Mouse (Mus musculus) MEL (cell line): Measurements from ENCODE around the gene Akap13. TPM values are rescaled to one million over a fixed set of nuclear protein-coding genes. Genes with fewer than 3 reads are reported as not detected.

Source experiments
- DNase-seq: peaks from one replicate; pipeline ENCODE4 v3.0.0; 2011; ENCODE audit warnings: low read depth, low spot score
- H3K27ac ChIP-seq: 2 replicates; pipeline ENCODE4 v1.5.1; 2012; ENCODE audit warnings: low read depth, mild to moderate bottlenecking, control low read depth, low read length, moderate library complexity; ENCODE audit not compliant: control insufficient read depth
- H3K27me3 ChIP-seq, 2 experiments: fragments of 150-350 bp in 1 of 2; sonication (generic) in 1 of 2; 2 replicates each; pipeline ENCODE4 v1.6.1; 2012; ENCODE audit warnings: low read length in 2 of 2, mild to moderate bottlenecking in 2 of 2, improper control_type of control experiment in 1 of 2, moderate library complexity in 1 of 2; ENCODE audit not compliant: insufficient read depth in 2 of 2, control insufficient read depth in 1 of 2
- H3K36me3 ChIP-seq, 2 experiments: 2 replicates each; pipeline ENCODE4 v1.6.1; 2012 to 2014; ENCODE audit warnings: low read length in 2 of 2, improper control_type of control experiment in 1 of 2, inconsistent platforms in 1 of 2, mild to moderate bottlenecking in 1 of 2; ENCODE audit not compliant: insufficient read depth in 2 of 2, control insufficient read depth in 1 of 2
- H3K4me1 ChIP-seq, 2 experiments: fragments of 150-350 bp in 1 of 2; sonication (generic) in 1 of 2; 2 replicates each; pipeline ENCODE4 v1.6.1; 2012; ENCODE audit warnings: low read length in 2 of 2, improper control_type of control experiment in 1 of 2, mild to moderate bottlenecking in 1 of 2; ENCODE audit not compliant: insufficient read depth in 2 of 2, control insufficient read depth in 1 of 2
- H3K4me3 ChIP-seq, 2 experiments: fragments of 150-350 bp in 1 of 2; sonication (generic) in 1 of 2; 2 replicates each; pipeline ENCODE4 v1.5.1; 2012; ENCODE audit warnings: low read depth in 2 of 2, low read length in 2 of 2, mild to moderate bottlenecking in 2 of 2, moderate library complexity in 2 of 2, control low read depth in 1 of 2, improper control_type of control experiment in 1 of 2; ENCODE audit not compliant: control insufficient read depth in 1 of 2, insufficient read depth in 1 of 2
- H3K79me2 ChIP-seq: 2 replicates; pipeline ENCODE4 v1.6.1; 2012; ENCODE audit warnings: mild to moderate bottlenecking, low read length, moderate library complexity; ENCODE audit not compliant: control insufficient read depth, poor library complexity, insufficient read depth
- H3K9ac ChIP-seq: 2 replicates; pipeline ENCODE4 v1.6.1; 2012; ENCODE audit warnings: low read depth, mild to moderate bottlenecking, control low read depth, low read length, moderate library complexity; ENCODE audit not compliant: control insufficient read depth, poor library complexity, severe bottlenecking
- H3K9me3 ChIP-seq: fragments of 150-350 bp; sonication (generic); replicated peaks from 2 replicates; pipeline ENCODE4 v1.6.1; 2012; ENCODE audit warnings: mild to moderate bottlenecking, low read length, improper control_type of control experiment, moderate library complexity; ENCODE audit not compliant: insufficient read depth
- CHD2 ChIP-seq: IDR thresholded peaks from 2 replicates; pipeline ENCODE4 v1.6.1; 2011; ENCODE audit warnings: low read length, improper control_type of control experiment
- E2F4 ChIP-seq: IDR thresholded peaks from 2 replicates; pipeline ENCODE4 v1.6.1; 2011; ENCODE audit warnings: low read depth, low read length, improper control_type of control experiment, borderline replicate concordance
- ELF1 ChIP-seq: IDR thresholded peaks from 2 replicates; pipeline ENCODE4 v1.6.1; 2014; ENCODE audit warnings: low read depth, mild to moderate bottlenecking, inconsistent platforms, low read length, improper control_type of control experiment, moderate library complexity
- GATA1 ChIP-seq: IDR thresholded peaks from 2 replicates; pipeline ENCODE4 v1.6.1; 2011; ENCODE audit warnings: low read depth, low read length, improper control_type of control experiment
- JUND ChIP-seq: IDR thresholded peaks from 2 replicates; pipeline ENCODE4 v1.6.1; 2011; ENCODE audit warnings: low read depth, mild to moderate bottlenecking, improper control_type of control experiment, low read length
- MAFK ChIP-seq: IDR thresholded peaks from 2 replicates; pipeline ENCODE4 v1.6.1; 2011; ENCODE audit warnings: low read depth, mild to moderate bottlenecking, low read length, improper control_type of control experiment, borderline replicate concordance
- MAX ChIP-seq: IDR thresholded peaks from 2 replicates; pipeline ENCODE4 v1.6.1; 2011; ENCODE audit warnings: low read length, improper control_type of control experiment
- MYC ChIP-seq: IDR thresholded peaks from 2 replicates; pipeline ENCODE4 v1.6.1; 2011; ENCODE audit warnings: low read depth, mild to moderate bottlenecking, low read length, improper control_type of control experiment, moderate library complexity
- NELFE ChIP-seq: IDR thresholded peaks from 2 replicates; pipeline ENCODE4 v1.6.1; 2011; ENCODE audit warnings: low read depth, low read length, improper control_type of control experiment
- POLR2A ChIP-seq, 2 experiments: IDR thresholded peaks; 2 replicates each; pipeline ENCODE4 v1.6.1; 2011 to 2012; ENCODE audit warnings: low read length in 2 of 2, mild to moderate bottlenecking in 2 of 2, control low read depth in 1 of 2, improper control_type of control experiment in 1 of 2, low read depth in 1 of 2, moderate library complexity in 1 of 2; ENCODE audit not compliant: control insufficient read depth in 1 of 2, insufficient read depth in 1 of 2, poor library complexity in 1 of 2
- POLR2AphosphoS2 ChIP-seq: IDR thresholded peaks from 2 replicates; pipeline ENCODE4 v1.6.1; 2011; ENCODE audit warnings: low read length, improper control_type of control experiment
- SIN3A ChIP-seq: IDR thresholded peaks from 2 replicates; pipeline ENCODE4 v1.6.1; 2012; ENCODE audit warnings: low read length, improper control_type of control experiment, inconsistent platforms
- TBP ChIP-seq: IDR thresholded peaks from 2 replicates; pipeline ENCODE4 v1.8.0; 2011; ENCODE audit warnings: low read depth, low read length, improper control_type of control experiment
- USF1 ChIP-seq: IDR thresholded peaks from 2 replicates; pipeline ENCODE4 v1.6.1; 2014; ENCODE audit warnings: low read depth, mild to moderate bottlenecking, inconsistent platforms, low read length, improper control_type of control experiment, moderate library complexity
- USF2 ChIP-seq, 2 experiments: IDR thresholded peaks; 2 replicates each; pipeline ENCODE4 v1.6.1; 2011 to 2012; ENCODE audit warnings: improper control_type of control experiment in 2 of 2, low read length in 2 of 2, borderline replicate concordance in 1 of 2, inconsistent platforms in 1 of 2, low read depth in 1 of 2, mild to moderate bottlenecking in 1 of 2; ENCODE audit not compliant: insufficient read depth in 1 of 2
- ZC3H11A ChIP-seq: IDR thresholded peaks from 2 replicates; pipeline ENCODE4 v1.6.1; 2012; ENCODE audit warnings: low read depth, mild to moderate bottlenecking, inconsistent platforms, low read length, improper control_type of control experiment
- ZKSCAN1 ChIP-seq: IDR thresholded peaks from 2 replicates; pipeline ENCODE4 v1.6.1; 2012; ENCODE audit warnings: low read depth, mild to moderate bottlenecking, inconsistent platforms, low read length, improper control_type of control experiment, moderate library complexity
- ZNF384 ChIP-seq: IDR thresholded peaks from 2 replicates; pipeline ENCODE4 v1.6.1; 2012; ENCODE audit warnings: low read depth, mild to moderate bottlenecking, inconsistent platforms, low read length, improper control_type of control experiment
- polyA plus RNA-seq, 2 experiments: library from polyadenylated mRNA; stranded (reverse) in 1 of 2; unstranded in 1 of 2; fragments of >175 nt in 1 of 2; fragments of >200 nt in 1 of 2; gene quantifications; 2 replicates each; pipeline versions ENCODE4 v1.2.1 to v1.2.4; 2012; ENCODE audit warnings: low replicate concordance in 2 of 2, low read depth in 1 of 2; ENCODE audit not compliant: insufficient read length in 2 of 2, insufficient read depth in 1 of 2, missing spikeins in 1 of 2
- total RNA-seq: library from RNA; depleted of rRNA; stranded (reverse); fragments of 300-350 nt; gene quantifications from 2 replicates; pipeline ENCODE4 v1.2.3, GENCODE M21; 2012

The Akap13 gene
- total and polyA plus RNA-seq, 3 experiments = 4.1 to 4.5 TPM; not detected in 1

DNA sequence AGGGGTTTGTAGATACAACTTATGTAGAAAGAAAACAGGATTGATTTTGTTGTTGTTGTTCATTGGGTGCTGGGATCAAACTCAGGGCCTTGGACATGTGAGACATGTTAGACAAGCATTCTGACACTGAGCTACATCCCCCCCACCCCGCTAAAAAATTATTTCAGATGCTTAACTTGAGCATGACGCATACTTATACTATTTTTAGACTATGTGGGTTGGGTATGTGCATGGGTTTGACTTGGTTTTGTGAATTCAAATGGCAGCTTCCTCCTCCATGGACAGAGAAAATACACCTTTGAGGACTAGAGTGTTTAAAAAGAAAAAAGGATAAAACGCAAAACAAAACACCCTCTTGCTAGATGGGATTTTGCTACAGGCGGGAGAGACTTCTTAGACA, 26.4 kb upstream of the Akap13 start:
- Histone ChIP-seq H3K27ac (no peak overlapping the region), H3K9ac (no peak overlapping the region), H3K4me3 (no peak overlapping the region), H3K4me1 (no peaks in the 10 kb centered on the region), H3K27me3 (peaks cover 30 to 37% of the 10 kb centered on the region in 2 experiments), H3K9me3 (no peaks in the 10 kb centered on the region), H3K36me3 (no peaks in the 10 kb centered on the region), H3K79me2 (no peaks in the 10 kb centered on the region)
- TF ChIP-seq MAX (no peak), ELF1 (no peak), POLR2A (IDR thresholded peaks at IDR 0.05; ENCODE audit: control insufficient read depth in 1 of 2, insufficient read depth in 1 of 2, low read depth in 1 of 2, low read length in 2 of 2, poor library complexity in 1 of 2) (no peak), ZKSCAN1 (no peak), POLR2AphosphoS2 (no peak), ZNF384 (no peak), GATA1 (no peak), TBP (no peak), ZC3H11A (no peak), E2F4 (no peak), MAFK (no peak), MYC (no peak), JUND (no peak), NELFE (no peak), SIN3A (no peak)
- no peak for DNase-seq

DNA sequence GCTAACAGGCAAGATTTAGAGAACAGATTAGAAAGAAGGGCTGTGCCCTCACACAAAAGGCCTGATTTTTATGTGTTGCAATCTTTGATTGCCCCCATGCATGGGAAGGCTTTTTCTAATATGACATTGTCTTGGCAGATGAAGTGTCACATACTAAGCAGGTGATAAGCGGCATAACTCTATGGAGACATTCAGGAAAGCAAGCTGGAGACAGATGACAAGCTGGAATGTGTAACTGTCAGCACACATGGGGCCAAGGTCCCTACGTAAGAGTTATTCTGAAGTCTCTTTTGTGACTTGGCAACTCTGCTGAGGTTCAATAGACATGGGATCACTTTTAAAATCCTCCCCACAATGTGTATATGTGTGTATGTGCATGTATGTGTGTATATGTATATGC, 24.8 kb upstream of the Akap13 start:
- no peaks in the 10 kb centered on the region for H3K4me1 ChIP-seq
- H3K9me3 ChIP-seq = no peaks in the 10 kb centered on the region
- peaks cover 31 to 39% of the 10 kb centered on the region in 2 experiments for H3K27me3 ChIP-seq
- DNase-seq = no peak
- H3K27ac ChIP-seq = no peak overlapping the region
- H3K36me3 ChIP-seq = no peaks in the 10 kb centered on the region
- H3K79me2 ChIP-seq = no peaks in the 10 kb centered on the region
- no peak for TF ChIP-seq USF2 (IDR thresholded peaks at IDR 0.05; ENCODE audit: borderline replicate concordance in 1 of 2, insufficient read depth in 1 of 2, low read depth in 1 of 2, low read length in 2 of 2)
- no peak for TF ChIP-seq CHD2
- no peak for TF ChIP-seq USF1
- TF ChIP-seq SIN3A = no peak
- TF ChIP-seq, all 39 proteins: peak for 0
- H3K4me3 ChIP-seq = no peak overlapping the region
- no peak overlapping the region for H3K9ac ChIP-seq
